Mouse (Mus musculus): ENCODE results near the gene Cldn7.

- TF ChIP-seq CTCF (conservative IDR thresholded peaks at IDR 0.05; ENCODE audit: low read length) (no peak), POU5F1 (IDR thresholded peaks at IDR 0.05; ENCODE audit: borderline replicate concordance, low read length) (no peak), NANOG (IDR thresholded peaks at IDR 0.05; ENCODE audit: borderline replicate concordance, low read length) (no peak)
Observed at GRCm38 (mm10) chr11:70010033-70010432, 45.5 kb downstream of the Cldn7 start.
